Mouse (Mus musculus) G1E (cell line): ENCODE data around the gene Ehd1.

Experiments
- CTCF ChIP-seq: IDR thresholded peaks from 2 replicates; pipeline ENCODE4 v1.5.1; 2012; ENCODE audit warnings: low read depth, low read length, inconsistent platforms, mixed read lengths
- GATA1 ChIP-seq: IDR thresholded peaks from 2 replicates; pipeline ENCODE4 v1.6.1; 2012; ENCODE audit warnings: borderline replicate concordance, low read length, inconsistent platforms, mixed read lengths
- TAL1 ChIP-seq: conservative IDR thresholded peaks from 2 replicates; pipeline ENCODE4 v1.6.1; 2012; ENCODE audit warnings: low read depth, low read length, inconsistent platforms, mixed read lengths

- no peak for TF ChIP-seq GATA1
- no peak for TF ChIP-seq CTCF
- TF ChIP-seq TAL1 = no peak
Measured at GRCm38 (mm10) chr19:6315573-6315972, 39.0 kb downstream of the Ehd1 start.
